Mouse (Mus musculus): ENCODE data around the gene Vnn3. TPM values are rescaled to one million over a fixed set of nuclear protein-coding genes. Genes with fewer than 3 reads are reported as not detected.

The Vnn3 gene
- total RNA-seq (2021), result 10 to 100 TPM; 23.1 to 37.7 TPM
- long read RNA-seq, experiment 1, transcript Vnn3-201 (7 exons, 1,811 nt), result major isoform, 28 of 35 reads
- long read RNA-seq, experiment 1, partial matches to known transcripts, result 5 of 35 reads
- long read RNA-seq, experiment 1, other reads (novel, unspliced or antisense), result 2 of 35 reads
- long read RNA-seq, experiment 2, transcript Vnn3-201 (7 exons, 1,811 nt), result major isoform, 6 of 6 reads
- long read RNA-seq, experiment 2, partial matches to known transcripts, result 0 of 6 reads
- long read RNA-seq, experiment 2, other reads (novel, unspliced or antisense), result 0 of 6 reads

DNA sequence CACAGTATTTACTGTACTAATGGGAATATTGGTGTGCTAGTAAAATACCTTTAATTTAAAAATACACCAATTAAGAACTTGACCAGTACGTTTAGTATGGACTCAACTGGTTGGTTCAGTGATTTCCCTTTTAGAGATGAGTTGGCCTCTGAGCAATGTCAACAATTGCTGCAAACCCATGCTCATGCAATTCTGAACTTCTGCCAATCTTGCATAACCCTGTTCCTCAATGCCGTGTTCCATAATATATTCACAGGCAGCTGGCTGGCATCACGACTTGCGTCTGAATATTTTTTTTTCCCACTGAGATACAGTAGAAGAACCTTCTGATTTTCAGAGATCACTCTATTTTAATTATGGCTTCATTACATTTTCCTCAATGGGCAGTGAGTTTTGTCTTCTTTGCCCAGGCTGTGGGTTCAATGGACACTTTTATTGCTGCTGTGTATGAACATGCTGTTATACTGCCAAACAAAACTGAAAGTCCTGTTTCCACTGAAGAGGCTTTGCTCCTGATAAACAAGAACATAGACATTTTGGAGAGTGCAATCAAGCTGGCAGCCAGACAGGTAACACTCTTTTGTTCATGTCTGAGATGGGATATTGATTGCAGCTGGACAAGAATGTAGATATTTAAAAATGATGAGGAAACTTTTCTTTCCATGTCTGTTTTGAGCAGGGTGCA is at the start of gene Vnn3:
Gene Vnn3, plus strand, starts transcription at position 235 of the 685 bp plus-strand sequence.
- peak; percentile 51 for DNase-seq

DNA sequence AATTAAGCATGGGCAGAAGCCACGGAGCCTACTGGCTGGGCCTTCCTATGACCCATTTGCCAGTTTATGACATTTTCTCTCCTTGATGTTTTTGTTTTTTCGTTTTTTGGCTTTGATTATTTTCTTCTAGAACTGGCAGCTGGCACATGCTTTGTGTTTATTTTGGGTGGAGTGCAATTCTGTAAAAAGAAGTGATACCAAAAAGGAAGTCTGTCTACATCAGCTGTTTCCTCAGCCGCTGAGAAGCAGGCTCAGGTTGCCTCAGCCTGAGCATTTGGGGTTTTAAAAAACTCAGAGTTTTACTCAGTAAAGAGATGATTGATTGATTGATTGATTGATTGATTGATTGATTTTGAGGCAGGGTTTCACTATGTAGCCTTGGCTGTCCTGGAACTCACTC is 48.4 kb upstream of the Vnn3 start:
- no peak for DNase-seq

DNA sequence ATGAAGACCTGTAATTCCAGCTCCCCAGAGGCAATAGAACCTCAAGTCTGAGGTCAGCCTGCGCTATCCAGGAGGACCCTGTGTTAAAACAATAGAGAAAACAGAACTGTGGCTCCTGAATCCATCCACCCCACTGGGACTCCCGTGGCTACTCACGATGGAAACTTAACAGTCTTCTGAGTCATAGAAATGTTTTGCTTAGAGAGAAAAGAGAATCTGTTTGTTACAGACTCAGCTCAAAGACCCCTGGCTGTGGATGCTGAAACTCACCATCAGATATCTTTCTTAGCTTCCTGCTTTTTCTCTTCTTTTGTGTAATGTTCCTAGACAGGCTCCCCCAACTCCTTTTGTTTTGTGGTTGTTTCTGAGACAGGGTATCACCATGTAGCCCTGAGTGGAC is 46.6 kb upstream of the Vnn3 start:
- DNase-seq, result no peak

DNA sequence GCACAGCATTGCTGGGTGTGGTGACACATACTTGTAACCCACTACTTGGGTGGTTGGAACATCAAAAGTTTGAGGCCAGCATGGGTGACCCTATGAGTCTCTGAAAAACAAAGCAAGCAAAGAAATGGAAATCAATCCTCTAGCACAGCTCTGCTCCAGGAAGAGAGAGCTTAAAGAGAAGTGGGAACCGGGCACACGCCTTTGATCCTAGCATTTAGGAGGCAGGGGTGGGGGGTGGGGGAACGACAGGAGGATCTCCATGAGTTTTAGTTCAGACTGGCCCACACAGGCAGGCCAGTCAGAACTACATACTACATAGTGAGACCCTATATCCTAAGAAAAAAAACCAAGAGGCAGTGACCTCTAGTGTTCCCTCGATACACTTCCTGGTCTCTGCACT is 45.1 kb upstream of the Vnn3 start:
- no peak for DNase-seq

DNA sequence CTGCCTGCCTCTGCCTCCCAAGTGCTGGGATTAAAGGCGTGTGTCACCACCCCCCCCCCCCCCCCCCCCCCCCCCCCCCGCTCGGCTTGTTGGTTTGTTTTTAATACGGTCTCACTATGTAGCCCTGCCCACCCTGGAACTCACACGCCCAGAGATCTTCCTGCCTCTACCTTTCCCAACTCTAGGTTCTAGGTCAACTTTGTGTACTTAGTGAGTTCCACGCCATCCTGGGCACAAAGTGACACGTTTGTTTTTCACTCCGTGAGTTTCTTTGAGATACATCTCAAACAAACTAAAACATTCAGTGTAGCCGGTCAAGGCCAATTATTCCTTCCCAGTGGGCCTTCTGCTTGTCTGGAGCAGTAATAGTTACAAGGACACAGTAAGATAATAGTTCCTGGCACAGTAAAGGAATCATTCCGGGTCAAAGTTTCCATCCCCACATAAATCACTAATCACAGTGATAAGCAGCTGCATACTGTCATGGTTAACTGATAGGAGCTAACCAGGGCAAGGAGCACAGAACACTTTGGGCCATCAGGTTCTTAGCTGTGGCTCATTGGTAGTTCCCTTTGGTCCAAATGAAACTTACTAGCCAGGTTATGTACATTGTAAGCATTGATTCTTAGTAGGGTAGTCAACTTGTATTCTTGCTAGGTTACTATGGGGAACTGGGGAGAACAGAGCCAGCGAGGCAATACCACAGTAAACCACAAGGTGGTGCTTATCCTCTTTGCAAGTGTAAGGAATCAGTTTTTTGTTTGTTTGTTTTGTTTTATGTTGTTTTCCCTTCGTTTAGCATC is 39.4 kb upstream of the Vnn3 start:
- peak; percentile 86 for DNase-seq

DNA sequence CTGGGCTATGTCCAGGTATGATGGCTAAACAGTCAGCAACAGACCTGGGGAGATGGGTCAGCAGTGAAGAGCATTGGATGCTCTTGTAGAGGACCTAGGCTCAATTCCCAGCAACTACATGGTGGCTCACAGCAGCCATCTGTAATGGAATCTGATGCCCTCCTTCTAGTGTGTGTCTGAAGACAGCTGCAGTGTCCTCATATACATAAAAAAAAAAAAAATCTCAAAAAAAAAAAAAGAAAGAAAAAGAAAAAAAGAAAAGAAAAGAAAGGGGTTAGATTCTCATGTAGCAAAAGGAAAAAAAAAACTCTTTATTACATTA is 38.9 kb upstream of the Vnn3 start:
- DNase-seq, result no peak

DNA sequence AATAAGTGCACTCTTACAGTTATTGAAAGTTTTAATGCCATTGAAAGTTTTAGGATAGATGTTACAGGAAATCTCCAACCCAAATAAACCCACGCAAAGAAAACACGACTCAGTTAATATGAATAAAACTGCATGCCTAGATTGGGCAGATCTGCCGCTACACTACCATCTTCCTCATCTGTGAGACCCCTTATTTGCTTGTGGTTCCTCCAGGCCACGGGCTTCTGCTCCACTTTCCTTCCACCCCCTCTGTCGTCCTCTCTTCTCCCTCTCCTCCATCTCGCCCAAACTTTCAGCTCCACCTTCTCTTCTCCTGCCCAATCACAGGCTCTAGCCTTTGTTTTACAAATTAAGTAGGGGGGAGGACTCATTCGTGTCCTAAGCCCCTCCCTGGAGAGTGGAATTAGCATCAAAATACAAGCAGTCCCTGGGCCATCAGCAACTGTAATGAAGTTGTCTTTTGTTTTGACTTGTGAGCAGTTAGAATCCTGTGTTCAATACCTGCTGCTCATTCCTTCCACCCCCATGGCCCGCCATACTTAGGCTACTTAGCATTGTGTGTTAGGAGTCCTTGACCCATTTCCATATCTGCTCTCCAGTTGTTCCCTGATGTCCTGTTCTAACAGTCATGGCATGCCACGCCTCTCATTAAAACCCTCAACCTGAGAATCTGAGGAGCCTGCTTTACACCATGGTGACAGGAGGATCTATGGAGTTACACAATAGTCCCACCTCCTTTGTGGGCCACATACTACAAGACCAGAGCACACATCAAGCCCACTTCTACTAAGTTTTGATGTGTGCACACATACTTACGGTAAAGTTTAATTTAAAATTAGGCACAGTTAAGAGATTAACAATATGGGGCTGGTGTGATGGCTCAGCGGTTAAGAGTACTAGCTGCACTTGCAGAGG is 38.2 kb upstream of the Vnn3 start:
- no peak for DNase-seq

DNA sequence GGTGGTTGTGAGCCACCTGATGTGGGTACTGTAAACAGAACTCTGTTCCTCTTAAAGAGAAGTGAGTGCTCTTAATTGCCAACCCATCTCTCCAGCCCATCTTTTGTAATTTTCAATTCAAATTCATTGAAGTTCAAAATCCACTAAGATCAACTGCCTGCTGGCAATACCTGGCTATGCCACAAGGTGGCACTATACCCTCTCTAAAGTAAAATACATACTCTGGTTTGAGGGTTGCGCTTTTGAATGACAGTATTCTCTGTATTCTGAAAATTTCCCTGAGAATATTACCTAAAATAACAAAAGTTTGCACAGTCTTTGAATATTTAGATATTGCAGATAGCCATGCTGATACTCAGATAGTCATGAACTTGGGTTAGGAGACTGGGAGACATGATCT is 36.1 kb upstream of the Vnn3 start:
- peak; percentile 88 for DNase-seq

DNA sequence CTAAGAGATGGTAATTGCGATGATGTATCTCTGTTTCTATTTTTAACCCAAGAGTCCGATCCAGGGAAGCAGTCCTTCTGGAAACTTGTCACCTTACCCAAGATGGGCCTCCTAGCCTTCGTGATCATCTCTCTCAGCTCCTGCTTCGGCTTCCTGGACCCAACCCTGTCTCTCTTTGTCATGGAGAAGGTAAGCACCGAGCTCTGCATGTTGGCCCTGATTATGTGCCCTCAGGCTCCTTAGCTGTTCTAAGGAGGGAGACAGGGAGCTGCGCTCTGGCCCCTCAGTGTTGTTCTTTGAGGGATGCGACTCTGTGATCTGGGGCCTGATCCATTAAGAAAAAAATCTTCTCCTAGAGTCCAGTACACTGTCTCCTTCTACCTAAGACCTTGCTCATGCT is 35.0 kb upstream of the Vnn3 start:
- DNase-seq, result no peak

DNA sequence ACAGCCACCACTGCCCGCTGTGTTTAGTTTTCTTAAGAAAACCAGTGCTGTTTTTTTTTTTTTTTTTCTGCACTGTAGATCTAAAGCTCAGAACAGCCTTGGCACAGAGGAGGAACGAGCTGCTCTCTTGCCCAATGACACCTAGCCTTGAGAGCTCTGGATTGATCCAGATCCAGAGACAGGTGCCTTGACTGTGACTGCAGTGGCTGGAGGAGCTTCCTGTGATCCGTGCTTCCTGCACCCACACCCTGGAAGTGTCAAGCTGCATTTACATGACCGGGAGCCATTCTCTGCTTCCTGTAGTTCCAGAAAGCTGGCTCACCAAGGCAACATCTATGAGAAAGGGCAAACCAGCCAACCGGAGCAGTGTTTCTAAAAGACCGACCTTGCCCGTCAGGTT is 24.7 kb upstream of the Vnn3 start:
- peak; percentile 18 for DNase-seq

DNA sequence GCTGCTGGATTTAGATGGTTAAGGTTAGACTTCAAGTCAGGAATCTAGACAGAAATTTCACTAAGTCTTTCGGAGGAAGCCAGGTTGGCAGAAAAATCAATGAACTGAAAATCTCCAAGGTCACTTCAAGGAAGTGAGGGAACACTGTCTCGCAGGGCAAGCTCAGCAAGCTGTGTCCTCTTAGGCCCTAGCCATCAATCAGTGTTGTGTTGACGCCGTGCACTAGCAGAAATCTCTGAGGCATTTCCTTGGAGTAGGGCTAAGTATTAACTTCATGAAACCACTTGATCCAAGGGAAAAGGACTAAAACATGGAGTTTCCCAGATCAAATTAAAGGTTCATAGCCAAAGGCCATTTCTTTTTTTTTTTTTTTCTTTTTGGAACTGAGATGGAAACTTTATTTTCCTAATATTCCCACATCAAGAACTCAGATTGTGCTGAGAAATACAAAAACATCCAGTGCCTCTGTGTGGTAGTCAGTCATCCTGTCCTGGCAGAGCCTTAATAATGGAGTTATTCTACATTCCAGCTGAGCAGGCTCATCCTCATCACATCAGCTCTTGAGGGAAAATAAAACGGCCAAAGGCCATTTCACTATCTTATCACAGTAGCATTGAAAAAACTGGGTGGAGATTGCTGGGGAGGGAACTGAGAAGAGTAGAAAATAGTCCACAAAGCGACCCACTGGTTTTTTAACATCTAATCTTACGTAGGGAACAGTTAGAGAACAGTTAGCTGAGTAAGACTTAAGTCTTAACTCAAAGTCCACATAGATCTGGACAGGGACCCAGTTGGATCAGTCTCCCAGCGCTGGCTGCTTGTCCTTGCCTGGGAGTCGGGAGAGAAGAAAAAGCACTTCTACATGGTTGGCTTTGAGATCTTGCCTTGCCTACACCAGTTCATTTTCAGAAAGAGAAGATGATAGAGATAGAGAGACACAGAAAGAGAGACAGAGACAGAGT is 15.0 kb upstream of the Vnn3 start:
- no peak for DNase-seq

DNA sequence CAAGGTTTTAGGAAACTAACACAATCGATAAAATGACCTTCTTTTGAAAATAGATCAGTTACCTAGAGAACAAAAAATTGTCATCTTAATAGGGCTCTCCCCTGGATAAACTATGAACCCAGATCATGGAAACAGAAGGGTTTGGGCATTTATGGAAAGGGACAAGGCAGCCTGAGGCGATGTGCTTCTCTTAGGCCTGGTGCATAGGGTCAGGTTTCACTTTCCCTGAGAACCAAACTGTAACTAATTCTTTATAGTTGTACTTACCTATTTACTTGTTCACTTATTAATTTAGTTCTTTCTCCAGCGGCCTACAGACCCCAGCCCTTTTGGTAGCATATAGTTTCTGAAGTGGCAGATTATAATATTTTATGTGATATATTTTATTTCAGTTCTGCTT is 14.1 kb upstream of the Vnn3 start:
- DNase-seq, result no peak

DNA sequence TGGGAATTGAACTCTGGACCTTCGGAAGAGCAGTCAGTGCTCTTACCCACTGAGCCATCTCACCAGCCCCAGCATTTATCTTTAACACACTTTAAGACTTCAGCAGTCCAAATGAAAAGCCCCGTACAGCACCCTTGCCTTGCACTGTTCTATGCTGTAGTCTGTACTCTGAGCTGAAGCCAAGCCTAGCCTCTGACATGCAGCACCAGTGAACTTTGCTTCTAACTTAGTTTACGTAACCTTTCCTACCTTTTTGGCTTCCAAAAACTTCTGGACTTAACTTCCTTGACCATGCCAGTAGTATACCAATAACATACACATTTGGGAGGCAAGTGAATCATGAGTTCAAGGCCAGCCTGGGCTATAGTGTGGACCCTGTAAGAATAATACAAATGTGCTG is 12.4 kb upstream of the Vnn3 start:
- DNase-seq, result no peak

DNA sequence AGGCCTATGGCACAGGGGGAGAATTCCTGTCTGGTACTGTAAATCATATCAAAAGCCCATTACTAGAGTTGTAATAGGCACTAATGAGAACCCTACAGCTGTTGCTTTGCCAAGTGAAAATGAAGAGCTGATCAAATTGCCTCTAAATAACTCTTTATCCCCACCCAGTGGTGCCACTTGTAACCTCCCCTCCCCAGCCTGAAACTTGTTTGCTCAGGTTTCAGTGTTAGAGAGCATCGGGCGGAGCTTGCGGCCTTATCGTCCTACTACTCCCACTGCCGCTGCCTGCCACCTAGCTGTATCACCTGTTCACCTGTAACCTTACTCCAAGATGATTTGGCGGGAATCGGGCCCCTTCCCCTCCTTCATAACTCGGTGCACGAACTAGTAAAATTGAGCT is 11.9 kb upstream of the Vnn3 start:
- no peak for DNase-seq

DNA sequence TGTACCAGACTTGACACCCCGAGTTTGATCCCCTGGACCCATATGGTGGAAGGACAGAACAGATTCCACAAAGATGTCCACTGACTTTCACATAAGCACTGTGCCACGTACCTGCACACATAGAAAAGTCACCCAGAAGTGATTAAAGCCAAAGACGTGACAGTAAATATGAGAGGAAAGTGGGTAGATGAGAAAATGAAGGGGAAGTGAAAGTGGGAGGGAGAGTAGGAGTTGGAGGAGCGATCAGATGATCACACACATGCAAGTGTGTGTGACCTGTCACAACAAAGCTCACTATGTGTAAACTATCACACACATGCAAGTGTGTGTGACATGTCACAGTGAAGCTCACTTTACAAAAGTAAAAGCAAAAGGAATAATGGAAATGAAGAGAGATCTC is 10.8 kb upstream of the Vnn3 start:
- no peak for DNase-seq

DNA sequence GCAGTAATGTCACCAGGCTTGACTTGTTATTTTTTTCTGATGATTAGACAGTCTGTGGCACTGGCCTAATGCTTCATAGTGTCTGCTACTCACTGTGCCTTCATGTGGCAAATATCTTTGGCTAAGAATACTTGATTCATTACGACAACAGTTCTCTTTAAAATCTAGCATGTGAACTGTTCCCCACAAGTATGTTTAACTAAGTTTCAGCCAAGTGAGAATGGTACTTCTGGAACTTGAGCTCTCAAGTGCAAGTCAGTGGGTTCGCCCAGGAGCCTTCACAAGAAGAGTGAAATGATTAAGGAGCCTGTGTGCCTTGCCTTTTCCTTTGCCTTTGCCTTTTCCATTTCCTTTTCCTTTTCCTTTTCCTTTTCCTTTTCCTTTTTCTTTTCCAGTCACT is 834 bp downstream of the Vnn3 start:
- DNase-seq, result no peak

DNA sequence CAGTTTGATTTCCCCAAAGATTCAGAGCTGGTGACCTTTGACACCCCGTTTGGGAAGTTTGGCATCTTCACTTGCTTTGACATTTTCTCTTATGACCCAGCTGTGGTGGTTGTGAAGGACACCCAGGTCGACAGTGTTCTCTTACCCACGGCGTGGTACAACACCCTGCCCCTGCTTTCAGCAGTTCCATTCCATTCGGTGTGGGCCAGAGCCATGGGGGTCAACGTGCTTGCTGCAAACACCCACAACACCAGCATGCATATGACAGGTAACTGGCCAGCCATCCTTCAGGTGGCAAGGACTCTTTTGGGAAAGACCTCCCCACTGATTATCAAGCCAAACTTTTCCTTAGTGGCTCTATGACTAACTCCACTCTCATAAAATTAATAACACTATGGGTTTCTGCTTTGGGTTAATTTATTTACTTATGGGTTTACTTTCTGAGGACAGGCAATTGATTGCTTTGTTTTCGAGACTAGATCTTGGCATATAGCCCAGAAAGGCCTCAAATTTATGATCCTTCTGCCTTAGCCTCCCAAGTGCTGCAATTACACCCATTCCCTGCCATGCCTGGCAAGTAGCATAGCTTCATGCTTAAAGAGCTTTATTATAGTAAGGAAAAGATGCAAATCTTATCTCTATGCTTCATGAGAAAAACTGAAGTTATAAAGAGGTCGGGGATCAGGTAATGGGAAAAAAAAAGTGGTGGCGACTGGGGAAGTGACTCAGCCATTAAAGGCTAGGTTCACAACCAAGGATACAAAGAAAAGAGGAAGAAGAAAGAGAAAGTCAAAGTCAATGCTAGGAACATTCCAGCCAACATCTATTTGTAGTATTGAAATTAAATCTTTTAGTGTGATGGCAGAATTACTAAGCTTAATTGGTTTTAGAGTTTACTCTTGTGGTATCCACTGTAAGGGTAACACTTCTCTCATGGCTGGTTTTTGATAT is 13.4 kb downstream of the Vnn3 start:
- DNase-seq, result no peak

DNA sequence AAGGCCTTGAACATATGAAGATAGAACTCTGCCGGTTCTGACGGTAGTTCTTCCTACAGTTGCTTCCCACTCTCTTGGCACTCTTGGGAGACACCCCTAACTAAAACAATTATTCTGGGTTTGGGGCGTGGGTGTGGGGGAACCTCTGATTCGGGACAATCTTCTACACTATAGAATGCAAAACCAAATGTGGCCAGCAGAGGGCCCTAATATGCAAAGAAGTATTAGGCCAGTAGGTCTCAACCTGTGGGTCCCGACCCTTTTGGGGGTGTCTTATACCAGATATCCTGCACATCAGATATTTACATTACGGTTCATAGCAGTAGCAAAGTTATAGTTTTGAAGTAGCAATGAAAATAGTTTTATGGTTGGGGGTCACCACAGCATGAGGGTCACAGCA is 29.4 kb downstream of the Vnn3 start:
- peak; percentile 53 for DNase-seq

DNA sequence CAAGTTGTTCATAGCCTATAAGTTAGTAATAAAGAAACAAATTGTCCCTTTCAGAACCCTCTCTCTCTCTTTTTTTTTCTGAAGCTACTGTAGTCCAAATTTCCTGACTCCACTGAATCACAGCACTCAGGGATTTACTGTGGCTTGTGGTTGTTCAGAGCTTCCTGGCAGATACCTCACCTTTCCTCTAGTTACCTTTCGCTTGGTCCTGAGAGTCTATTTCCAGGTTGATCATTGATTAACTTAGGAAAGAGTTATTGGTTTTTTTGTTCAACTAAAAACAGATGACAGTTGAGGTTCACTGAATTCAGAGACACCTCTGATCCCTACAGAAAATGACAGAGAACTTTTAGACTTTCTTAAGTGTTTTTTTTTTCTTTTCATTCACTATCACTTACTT is 33.6 kb downstream of the Vnn3 start:
- no peak for DNase-seq

DNA sequence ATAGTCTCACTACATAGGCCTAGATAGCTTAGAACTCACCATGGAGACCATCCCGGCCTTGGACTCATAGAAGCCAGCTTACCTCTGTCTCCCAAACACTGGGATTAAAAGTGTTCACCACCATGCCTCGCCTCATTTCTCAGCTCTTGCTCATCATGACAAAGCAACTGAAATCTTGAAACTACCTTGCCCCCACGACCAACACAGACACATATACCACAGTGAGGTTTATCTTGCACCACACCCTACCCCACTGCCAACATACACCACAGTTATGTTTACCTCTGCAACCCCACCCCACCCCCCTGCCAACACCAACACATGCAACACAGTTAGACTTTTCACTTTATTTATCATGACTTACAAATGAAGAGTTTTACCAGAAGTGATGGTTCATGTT is 34.8 kb downstream of the Vnn3 start:
- no peak for DNase-seq

Measured in adrenal gland, postnatal 10 days (tissue).